Mouse (Mus musculus) bone marrow, adult 2 months (tissue): ENCODE data around the gene Nrp2. TPM values are rescaled to one million over a fixed set of nuclear protein-coding genes. Genes with fewer than 3 reads are reported as not detected.

Experiments
- H3K27ac ChIP-seq: fragments of 200-500 bp; 2 replicates; pipeline ENCODE4 v1.5.1; 2012; ENCODE audit warnings: low read depth, mild to moderate bottlenecking, control low read depth, inconsistent platforms, low read length; ENCODE audit not compliant: control insufficient read depth, poor library complexity, insufficient read depth
- H3K4me1 ChIP-seq: fragments of 200-500 bp; 2 replicates; pipeline ENCODE4 v1.6.1; 2011; ENCODE audit warnings: low read length; ENCODE audit not compliant: control insufficient read depth, insufficient read depth
- H3K4me3 ChIP-seq: fragments of 200-500 bp; replicated peaks from 2 replicates; pipeline ENCODE3; 2011; ENCODE audit warnings: mild to moderate bottlenecking, low read depth, low read length, control low read depth; ENCODE audit not compliant: control insufficient read depth
- CTCF ChIP-seq: fragments of 200-500 bp; IDR thresholded peaks from 2 replicates; pipeline ENCODE4 v1.5.1; 2011; ENCODE audit warnings: low read length, control low read depth; ENCODE audit not compliant: control insufficient read depth, insufficient read depth
- POLR2A ChIP-seq: fragments of 200-500 bp; IDR thresholded peaks from 2 replicates; pipeline ENCODE4 v1.6.1; 2011; ENCODE audit warnings: low read depth, mild to moderate bottlenecking, control low read depth, low read length, borderline replicate concordance; ENCODE audit not compliant: control insufficient read depth
- WGBS: fragments of 180-500 bp; shearing (Covaris S2); methylation state at CpG from one replicate; pipeline ENCODE4 v1.1.7; 2018; 5-methylcytosine and 5-hydroxymethylcytosine counted together
- polyA plus RNA-seq: library from polyadenylated mRNA; stranded (reverse); fragments of >200 nt; gene quantifications from 2 replicates; pipeline ENCODE4 v1.2.4, GENCODE M21; 2011; ENCODE audit warnings: low replicate concordance; ENCODE audit not compliant: missing spikeins, insufficient read depth, insufficient read length

Gene Nrp2
- polyA plus RNA-seq, 1 experiment: 3.2 TPM

- no peak overlapping the region for H3K4me3 ChIP-seq
- no peak for TF ChIP-seq POLR2A
- no peak for TF ChIP-seq CTCF
- no peaks in the 10 kb centered on the region; the same call in 1 of the 2 replicates for H3K4me1 ChIP-seq
- no peak overlapping the region for H3K27ac ChIP-seq
- WGBS: 78% methylated on average over 21 of the region's 21 CpGs
These were observed 20.4 kb upstream of the Nrp2 start for GRCm38 (mm10) chr1:62682456-62683385.

GRCm38 (mm10) chr1:62683498-62683897 is 19.6 kb upstream of the Nrp2 start:
- H3K4me3 ChIP-seq: no peak overlapping the region
- TF ChIP-seq POLR2A: no peak
- no peak for TF ChIP-seq CTCF
- H3K27ac ChIP-seq: no peak overlapping the region
- no peaks in the 10 kb centered on the region; the same call in 1 of the 2 replicates for H3K4me1 ChIP-seq
- whole genome bisulfite sequencing: 75% methylated on average over 2 of the region's 2 CpGs

- Histone ChIP-seq H3K27ac (no peak overlapping the region), H3K4me3 (no peak overlapping the region), H3K4me1 (peaks cover 2% of the 10 kb centered on the region)
- TF ChIP-seq CTCF: no peak
- 75% methylated on average over 8 of the region's 8 CpGs for WGBS
These were observed 15.6 kb upstream of the Nrp2 start for GRCm38 (mm10) chr1:62687511-62687910.

GRCm38 (mm10) chr1:62691175-62691574 is 11.9 kb upstream of the Nrp2 start:
- H3K4me3 ChIP-seq: no peak overlapping the region
- WGBS: 24% methylated on average over 6 of the region's 6 CpGs
- peaks cover 2% of the 10 kb centered on the region for H3K4me1 ChIP-seq
- TF ChIP-seq POLR2A (no peak), CTCF (no peak)
- H3K27ac ChIP-seq: no peak overlapping the region

GRCm38 (mm10) chr1:62696312-62696982 is 6.6 kb upstream of the Nrp2 start:
- 42% methylated on average over 6 of the region's 6 CpGs for WGBS

GRCm38 (mm10) chr1:62696983-62697341 is 6.1 kb upstream of the Nrp2 start:
- no peak overlapping the region for H3K4me3 ChIP-seq
- H3K4me1 ChIP-seq: no peaks in the 10 kb centered on the region
- WGBS: 8% methylated on average over 9 of the region's 9 CpGs
- TF ChIP-seq CTCF (no peak), POLR2A (no peak)
- H3K27ac ChIP-seq: no peak overlapping the region

More at GRCm38 (mm10) chr1:62696312-62696982, 6.6 kb upstream of the Nrp2 start:
- H3K27ac ChIP-seq: no peak overlapping the region
- no peaks in the 10 kb centered on the region for H3K4me1 ChIP-seq
- H3K4me3 ChIP-seq: no peak overlapping the region
- TF ChIP-seq POLR2A: no peak
- TF ChIP-seq CTCF: no peak

GRCm38 (mm10) chr1:62697353-62697752 is 5.7 kb upstream of the Nrp2 start:
- Histone ChIP-seq H3K27ac (no peak overlapping the region), H3K4me1 (no peaks in the 10 kb centered on the region), H3K4me3 (no peak overlapping the region)
- TF ChIP-seq CTCF (no peak), POLR2A (no peak)
- 63% methylated on average over 3 of the region's 3 CpGs for WGBS

GRCm38 (mm10) chr1:62699801-62700200 is 3.3 kb upstream of the Nrp2 start:
- H3K4me1 ChIP-seq: no peaks in the 10 kb centered on the region
- H3K27ac ChIP-seq: no peak overlapping the region
- 80% methylated on average over 4 of the region's 4 CpGs for WGBS
- no peak for TF ChIP-seq CTCF
- TF ChIP-seq POLR2A: no peak
- no peak overlapping the region for H3K4me3 ChIP-seq
